Mouse (Mus musculus): Measurements from ENCODE around the gene Gm27021.
A peak's percentile ranks its signal among the peaks of the same experiment; 100 is the strongest.

Gene Gm27021

DNA sequence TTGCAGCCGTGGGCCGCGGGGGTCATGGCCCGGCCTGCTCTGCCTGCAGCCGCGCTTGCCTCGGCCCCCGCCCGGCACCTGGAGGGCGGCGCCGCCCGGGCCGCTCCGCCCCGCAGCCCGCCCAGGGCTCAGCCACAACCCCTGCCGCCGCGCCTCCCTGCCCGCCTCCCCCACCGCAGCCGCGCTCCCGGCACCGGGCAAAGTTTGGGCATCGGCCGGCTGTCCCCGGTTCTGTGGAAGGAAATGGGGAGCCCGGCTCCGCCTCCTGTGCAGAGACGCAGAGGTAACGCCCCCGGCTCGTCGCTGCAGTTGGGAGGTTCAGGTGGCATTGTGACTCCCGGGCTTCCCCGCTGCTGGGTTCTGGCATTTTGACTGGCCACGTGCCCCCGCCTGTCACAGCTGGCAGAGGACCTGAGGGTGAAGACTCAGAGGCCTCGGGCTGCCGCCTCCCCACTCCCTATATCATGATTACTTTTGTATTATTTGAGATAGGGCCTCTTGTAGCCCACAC is 33.5 kb downstream of the Gm27021 start:
- DNase-seq: peak; percentile 50 to 53

DNA sequence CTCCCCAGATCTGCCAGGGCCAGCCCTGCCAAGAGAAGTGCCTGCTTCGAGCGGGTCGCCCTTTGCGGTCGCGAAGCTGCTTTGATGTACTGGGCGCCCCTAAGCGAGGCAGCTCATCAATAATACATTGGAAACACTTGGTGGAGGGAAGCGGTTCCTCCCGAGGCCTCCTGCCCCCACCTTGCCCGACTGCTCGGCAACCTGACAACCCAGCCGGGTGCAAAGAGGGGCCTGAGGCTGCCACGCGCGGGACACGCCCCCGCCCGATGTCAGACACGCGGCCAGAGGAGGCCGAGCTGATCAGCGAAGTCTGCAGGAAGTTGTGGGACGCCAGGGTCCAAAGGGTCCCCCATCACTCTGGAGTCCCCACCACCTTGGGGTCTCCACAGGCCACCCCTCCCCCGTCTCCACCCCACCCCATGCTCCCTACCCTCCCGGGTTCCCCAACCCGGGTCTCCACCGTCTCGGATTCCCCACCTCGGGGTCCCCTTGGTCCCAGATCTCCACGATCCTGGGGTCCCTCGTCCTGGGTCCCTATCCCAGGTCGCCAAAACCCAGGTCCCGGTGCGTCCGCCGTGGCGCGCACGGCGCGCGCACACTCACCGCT is 34.1 kb downstream of the Gm27021 start:
- DNase-seq: peak; percentile 46 to 49

DNA sequence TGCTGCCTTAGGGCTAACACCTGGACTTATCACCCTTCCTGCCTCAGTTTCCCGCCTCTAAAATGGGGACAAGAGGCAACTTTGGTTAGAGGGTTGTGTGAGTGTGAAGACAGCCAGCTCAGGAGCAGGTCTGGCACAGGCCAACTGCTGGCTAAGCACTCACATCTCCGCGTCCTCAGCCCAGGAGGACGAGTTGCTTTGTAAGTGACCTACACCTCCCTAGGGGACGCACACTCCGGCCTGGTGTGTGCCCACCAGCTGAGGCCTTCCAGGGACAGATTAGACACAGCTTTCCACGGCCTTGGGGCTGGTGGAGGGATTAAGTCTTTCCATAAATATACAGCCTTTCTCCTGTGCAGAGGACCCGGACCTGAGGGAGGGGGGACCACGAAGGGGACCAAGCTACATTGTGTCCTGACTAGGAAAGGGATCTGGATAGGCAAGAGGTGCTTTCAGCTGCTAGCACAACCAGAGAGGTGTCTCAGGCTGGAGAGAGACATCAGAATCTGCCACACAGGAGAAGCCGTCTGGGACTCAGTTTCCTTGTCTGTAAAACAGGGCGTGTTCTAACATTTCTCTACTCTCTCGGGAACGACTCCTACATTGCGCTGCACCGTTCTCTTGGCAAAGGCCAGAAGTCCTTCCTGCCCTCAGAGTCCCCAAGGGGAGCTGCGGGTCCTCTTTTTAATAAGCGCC is 34.8 kb downstream of the Gm27021 start:
- DNase-seq: no peak

DNA sequence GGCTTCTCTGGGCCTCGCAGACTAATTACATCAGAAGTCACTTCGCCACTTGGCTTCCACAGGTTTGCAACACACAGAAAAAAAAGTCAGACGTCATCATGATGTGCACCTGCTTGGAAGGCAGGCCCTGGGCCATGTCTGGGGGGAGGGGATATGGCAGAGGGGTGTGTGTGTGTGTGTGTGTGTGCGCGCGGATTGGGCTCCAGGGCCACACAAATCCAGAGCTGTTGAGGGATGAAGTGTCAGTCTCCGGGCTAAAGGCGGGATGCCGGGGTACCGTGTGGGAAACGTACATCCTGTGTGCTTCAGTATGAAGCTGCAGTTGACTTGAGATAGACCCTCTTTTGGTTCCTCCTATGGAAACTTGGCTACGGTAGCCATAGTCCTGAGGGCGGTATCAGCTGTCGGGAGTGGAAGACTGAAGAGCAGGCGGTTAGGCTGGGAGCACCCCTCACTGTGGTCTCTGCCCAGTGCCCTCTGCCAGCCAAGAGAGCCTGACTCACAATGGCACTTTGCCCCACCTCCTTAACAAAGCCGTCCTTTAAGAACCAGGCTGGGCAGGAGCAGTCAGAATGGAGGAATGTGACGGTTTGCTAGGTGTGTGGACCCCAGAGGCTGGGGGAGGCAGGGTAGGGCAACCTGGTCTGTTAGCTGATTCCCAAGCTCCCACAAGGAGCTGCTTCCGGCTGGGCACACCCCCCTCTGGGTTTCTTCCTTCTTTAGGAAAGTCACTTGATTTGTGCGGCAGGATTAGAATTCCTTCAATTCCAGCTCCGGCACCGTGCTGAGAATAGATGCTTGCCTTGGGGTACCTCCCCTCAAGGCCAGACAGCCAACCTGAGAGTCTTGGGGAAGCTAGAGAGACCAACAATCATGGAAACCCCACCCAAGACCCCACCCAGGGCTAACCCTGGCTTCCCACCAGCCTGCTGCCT is 36.2 kb downstream of the Gm27021 start:
- peak; percentile 45 to 53 for DNase-seq

DNA sequence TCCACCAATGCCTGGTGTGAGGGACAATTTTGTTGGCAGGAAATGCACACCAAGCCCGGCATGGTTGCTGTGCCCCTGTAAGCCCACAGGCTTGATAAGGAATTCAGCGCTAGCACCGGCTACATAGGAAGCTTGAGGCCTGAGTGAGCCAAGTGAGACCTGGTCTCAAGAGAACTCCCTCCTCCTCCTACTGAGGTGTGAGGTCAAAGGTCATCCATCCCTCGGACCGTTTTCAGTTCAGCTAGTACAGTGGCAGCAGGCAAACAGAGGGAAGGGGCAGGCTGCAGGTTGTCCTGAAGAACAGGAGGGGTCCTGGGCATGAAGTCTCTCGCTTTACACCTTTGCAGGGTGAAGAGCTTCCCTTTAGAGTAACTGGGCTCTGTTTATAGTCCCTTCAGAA is 37.0 kb downstream of the Gm27021 start:
- no peak for DNase-seq

DNA sequence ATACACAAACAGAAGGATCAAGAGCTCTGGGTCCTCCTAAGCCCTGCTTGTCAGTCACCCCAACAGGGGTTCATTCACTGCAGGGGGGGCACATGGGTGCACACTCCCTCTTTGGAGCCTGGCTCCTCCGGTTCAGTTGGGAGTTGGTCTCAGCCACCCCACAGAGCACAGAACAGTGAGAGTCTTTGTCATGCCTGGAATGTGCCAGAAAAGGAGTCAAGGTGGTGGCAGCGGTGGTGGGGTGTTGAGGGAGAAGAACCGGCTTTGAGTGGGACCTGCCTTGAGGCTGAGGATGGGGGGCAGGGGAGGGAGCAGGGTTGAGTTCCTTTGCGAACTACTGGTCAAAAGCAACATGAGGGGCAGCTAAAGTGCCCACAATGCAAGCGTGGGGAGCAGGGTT is 37.8 kb downstream of the Gm27021 start:
- DNase-seq: peak in 1 of 2 experiments; percentile 31

DNA sequence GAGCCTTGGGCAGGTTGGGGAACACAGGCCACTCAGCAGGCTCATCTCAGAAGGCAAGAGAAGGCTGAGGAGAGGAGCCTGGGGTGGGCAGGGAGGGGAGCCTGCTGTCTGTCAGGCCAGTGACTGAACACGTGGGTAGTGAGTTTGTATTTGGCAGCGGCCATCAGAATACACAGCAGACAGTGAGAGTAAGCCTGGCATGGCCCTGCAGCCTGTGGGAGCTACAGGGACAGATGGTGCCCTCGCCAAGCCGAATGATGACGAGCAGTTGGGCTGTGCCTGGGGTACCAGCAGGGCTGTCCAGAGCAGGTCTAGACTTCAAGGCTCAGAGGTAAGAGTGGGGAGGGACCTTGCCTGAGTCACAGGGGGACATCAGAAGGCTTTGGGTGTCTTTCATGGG is 40.6 kb downstream of the Gm27021 start:
- peak; percentile 91 to 95 for DNase-seq

DNA sequence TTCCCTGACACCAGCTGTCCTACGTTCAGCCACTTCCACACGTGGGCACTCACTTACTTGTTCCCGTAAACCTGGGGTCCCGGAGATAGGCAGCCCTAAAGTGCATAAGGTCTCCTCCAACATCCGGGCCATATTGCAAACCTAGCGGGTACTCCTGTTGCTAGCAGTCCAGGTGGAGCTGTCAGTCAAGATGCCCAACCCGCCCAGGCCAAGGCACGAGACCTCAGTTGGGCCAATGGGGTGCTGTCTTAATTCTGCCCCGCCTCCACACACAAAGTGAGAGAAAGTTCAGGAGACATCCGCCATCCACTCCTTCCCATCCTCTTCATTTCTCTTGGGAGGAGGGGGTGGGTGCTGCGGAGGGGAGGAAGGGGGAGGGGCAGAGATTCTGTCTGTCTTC is 41.4 kb downstream of the Gm27021 start:
- DNase-seq: no peak

DNA sequence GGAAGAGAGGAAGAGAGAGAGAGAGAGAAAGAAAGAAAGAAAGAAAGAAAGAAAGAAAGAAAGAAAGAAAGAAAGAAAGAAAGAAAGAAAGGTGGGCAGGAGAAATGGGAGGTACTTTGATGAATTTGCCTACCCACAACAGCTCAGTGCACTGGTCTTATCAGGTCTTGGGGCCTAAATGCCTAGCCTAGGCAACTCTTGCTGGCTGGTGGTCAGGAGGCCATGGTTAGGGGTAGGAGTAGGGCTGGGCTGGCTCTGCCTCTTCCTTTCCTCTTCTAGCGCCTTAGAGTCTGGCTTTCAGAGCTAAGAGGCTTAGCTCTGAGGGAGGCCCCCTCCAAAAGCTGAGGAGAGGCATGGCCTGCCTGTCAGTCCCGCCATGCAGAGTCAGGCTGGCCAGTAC is 44.3 kb downstream of the Gm27021 start:
- no peak for DNase-seq

DNA sequence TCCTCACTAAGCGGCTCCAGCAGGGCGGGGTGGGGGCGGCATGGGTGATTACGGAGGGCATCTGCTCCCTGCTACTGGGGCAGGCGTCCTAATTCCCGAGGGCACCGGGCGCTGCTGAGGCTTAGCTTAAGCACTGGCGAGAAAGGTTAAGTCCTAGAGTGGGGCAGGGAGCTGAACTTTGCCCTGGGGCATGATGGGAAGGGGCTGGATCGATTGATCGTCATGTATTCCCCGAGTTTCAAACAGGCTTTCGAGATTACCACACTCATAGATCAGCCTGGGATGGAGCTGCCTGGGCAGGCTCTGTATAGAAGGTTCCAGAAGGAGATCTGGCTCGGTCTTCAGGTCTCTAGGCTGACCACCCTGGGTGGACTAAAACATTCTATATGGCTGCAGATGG is 45.7 kb downstream of the Gm27021 start:
- DNase-seq: no peak

DNA sequence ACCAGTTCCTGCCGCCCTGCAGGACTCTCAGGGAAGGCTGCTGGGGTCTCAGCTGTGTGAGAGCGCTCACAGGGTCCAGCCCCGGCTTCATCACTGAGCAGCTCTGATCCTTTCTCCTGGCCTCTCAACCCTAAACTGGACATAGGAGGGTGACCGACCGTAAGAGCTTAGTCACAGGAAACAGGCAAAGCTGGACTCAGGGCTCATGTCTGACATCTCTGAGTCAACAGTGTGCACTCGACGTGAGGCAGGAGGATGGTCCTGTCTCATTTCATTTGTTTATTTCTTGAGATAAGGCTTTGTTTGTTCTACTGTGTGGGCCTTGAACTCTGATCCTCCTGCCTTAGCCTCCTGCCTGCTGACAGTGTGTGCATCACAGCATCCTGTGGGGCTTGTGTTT is 47.4 kb downstream of the Gm27021 start:
- DNase-seq: no peak

DNA sequence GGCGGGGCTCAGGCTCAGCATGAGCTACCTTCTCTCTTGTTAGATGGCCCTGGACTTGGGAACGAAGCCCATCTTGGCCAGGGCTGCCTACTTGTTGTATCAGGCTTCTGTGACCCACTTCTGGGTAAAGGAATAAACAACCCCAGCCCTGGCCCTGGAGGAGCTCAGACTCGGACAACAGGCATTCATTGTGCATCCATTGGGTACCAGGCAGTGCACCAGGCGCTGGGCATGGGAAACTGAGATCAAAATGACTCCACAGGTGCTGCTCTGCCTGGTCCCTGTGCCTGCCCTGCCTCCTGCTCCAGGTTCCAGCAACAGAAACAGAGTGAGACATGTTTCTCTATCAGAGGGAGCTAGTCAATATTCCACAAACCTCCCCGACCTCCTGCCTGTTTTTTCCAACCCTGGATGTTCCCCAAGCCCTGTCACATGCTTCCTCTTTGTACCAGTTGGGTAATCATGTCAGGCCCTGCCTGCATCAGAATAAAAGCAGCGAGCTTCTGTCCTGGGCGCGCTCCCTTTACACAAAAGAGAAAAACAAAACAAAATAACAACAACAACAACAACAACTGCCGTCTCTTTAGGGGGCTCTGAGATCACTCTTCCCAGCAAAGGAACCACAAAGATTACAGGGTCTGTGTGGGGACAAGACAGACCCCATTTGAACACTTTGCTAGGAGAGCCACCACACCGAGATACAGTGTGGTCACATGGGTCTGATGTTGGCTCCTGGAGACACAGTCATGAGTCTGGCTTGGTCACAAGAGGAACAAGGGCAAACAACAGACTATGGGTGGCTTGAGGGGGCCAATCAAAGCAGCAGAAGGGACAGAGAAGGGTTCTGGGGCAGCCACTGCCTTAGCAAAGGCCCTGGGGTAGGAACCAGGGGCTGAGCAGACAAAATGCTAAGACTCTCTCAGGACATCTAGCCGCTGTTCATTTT is 48.4 kb downstream of the Gm27021 start:
- peak in 1 of 2 experiments; percentile 29 for DNase-seq

DNA sequence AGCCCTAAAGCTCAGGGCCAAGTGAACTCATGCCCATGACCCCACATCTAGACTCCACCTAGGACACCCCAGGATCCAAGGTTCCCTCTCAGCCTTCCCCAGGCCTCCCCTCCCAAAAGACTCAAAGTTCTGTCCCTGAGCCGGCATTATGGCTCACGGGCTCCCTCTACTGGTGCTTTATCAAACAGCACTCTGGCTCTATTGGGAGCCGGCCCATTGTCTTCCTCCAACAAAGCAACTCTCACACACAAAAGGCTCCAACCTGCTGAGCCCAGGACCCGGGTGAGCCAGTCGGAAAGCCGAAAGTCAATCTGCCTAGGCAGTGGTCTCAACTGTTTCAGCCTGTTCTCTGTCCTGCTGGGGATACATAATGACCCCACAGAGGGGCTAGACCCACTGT is 49.8 kb downstream of the Gm27021 start:
- DNase-seq: peak; percentile 85 to 89

DNA sequence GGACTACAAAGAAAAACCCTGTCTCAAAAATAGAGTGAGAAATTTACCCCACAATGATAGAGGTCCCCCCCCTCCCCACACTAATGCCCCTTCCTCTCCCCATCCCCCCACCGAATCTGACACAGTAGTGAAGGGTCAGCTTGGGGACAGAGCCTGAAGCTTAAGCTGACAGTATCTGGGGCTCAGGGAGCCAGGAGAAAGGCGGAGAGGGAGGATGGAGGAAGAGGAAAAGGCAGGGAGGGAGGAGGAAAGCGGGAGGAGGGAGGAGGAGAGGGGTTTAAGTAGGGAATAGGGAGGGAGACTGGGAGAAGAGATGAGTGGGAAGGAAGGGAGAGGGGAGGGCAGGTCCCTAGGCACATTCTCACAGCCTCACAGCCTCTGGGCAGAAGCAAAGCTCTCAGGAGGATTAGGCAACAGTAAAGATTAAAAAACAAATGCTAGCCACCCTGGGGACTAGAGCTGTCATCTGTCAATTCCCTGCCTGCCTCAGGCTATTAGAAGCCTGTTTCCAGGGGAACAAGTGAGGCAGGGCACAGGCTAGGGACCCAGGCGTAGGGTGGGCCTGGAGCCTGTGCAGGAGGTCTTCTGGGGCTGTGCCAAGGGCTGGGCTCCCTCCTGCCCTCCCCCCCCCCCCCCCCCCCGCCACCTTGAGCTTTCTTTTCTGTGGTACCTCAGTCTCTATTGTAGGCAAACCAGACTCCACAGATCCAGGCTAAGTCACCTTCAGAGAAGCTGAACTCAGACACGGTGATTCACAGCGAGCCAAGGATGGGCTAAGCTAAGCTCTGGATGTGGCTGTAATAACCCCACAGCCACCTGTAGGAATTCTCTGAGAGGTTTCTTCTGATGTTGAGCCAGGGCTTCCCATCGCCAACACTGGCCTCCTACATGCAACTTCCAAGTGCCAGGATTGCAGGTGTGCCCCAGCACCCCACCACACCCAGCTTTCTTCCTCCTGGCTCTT is 50.9 kb downstream of the Gm27021 start:
- DNase-seq: no peak

DNA sequence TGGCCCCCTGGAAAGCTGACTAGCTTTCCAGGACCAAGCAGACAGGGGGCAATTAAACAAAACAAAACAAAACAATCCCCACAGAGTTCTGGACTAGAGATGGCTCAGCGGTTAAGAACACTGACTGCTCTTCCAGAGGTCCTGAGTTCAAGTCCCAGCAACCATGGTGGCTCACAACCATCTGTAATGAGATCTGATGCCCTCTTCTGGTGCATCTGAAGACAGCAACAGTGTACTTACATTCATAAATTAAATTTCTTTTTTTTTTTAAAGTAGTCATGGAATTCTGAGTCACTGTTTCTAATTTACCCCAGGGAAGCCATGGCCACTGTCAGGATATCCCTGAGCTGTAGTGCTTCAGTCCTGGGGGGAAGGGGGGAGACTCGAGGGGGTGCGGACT is 53.4 kb downstream of the Gm27021 start:
- DNase-seq: no peak

DNA sequence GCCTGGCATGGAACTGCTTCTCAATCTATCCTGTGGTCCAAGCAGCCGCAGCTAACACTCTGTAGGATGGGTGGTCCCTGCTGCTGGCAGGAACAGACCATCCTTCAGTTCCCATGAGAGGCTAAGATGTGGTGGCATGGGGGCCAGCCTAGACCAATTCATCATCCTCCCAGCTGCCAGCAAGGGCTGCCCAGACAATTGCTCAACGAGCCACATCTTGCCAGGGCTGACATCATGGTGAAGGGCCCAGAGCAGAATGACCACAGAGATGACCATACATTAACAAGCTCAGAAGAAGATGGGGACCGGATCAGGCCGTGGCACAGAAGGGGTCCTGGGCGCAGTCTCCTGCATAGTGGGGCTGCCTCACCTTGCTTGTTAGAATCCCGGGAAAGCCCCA is 57.1 kb downstream of the Gm27021 start:
- DNase-seq: no peak

DNA sequence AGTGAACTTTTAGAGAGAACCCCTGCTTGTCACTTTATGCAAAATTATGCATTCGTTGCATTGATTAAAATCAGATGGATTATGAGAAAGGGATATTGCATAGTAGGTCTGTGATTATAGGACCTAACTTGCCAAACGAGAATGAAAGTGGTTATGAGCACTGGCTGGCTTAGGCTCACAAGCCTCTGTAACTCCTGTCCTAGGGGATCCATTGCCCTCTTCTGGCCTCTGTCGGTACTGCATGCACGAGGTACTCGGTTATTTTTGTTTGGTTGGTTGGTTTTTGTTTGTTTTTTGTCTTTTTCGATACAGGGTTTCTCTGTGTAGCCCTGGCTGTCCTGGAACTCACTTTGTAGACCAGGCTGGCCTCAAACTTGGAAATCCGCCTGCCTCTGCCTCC is 60.0 kb downstream of the Gm27021 start:
- peak; percentile 91 to 95 for DNase-seq

DNA sequence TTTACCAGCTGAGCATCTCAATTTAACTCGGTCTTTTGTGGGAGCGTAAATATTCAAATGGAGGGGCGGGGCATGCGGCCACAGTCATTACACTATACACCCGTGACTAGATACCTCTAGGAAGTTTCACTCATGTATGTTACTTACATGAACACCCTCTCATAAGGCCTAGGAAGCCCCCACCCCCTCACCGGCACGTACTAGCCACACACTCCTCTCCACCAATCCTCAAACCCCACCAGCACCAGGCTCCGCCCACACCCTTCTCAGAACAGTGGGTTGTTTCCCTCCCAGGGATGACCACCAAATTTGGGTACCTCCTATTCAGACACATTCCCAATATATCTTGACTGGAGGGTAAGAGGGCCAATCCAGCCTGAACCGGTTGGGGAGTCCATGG is 60.4 kb downstream of the Gm27021 start:
- no peak for DNase-seq

DNA sequence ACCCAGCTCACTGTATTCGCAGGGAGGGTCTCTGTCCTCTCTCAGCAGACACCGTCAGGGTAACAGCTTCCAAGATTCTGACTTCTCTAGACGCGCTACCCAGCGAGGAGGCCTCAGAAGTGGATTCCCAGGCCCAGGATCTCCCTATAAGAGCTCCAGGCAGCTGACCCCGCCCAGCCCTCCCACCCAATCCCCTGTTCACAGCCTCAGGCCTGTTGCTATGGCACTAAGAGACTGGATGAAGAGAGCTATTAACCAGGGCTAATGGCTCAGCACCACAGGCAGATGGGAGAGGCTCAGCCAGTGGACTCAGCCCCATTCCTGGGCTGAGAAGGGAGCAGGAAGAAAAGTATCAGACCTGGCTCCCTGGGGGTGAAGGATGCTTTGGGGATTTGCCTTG is 65.2 kb downstream of the Gm27021 start:
- no peak for DNase-seq

DNA sequence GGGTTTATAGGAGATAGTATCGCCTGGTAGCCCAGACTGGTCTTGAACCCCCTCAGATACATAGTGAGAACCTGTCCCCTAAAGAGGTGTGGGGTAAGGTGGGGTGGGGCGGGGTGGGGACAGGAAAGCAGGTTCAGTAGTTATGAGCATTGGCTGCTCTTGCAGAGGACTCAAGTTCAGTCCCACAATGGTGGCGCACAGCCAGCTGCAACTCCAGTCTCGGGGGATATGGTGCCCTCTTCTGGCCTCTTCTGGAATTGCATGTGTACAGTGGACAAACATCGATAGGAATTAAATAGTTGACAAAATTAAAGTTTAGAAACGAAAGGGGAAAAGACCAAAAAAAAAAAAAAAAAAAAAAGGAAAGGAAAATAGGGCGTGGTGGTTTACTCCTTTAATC is 68.4 kb downstream of the Gm27021 start:
- DNase-seq: peak; percentile 89 to 93

DNA sequence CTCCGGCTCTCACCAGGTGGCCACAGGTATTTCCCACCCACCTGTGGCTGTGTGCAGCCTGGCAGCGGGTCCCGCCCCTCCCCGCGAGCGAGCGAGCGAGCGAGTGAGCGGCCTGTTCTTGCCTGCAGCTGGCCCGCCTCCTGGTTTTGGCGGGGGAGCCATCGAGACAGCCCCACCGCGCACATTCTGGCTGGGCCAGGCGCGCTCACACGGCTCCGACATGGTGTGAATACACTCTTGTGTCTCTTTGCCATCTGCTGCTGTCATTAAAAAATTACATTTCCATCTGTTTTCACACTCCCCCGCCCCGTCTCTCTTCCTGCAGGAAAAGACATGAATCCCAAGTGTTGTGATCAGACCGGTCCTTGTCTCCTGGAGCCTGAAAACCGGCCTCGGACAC is 69.3 kb downstream of the Gm27021 start:
- DNase-seq: peak; percentile 84 to 90
